Mouse (Mus musculus): Measurements from ENCODE around the gene Gpr3. TPM values are rescaled to one million over a fixed set of nuclear protein-coding genes. Genes with fewer than 3 reads are reported as not detected.

The Gpr3 gene
- polyA plus RNA-seq, 1 experiment from 2014 or later, result 0.24 TPM

DNA sequence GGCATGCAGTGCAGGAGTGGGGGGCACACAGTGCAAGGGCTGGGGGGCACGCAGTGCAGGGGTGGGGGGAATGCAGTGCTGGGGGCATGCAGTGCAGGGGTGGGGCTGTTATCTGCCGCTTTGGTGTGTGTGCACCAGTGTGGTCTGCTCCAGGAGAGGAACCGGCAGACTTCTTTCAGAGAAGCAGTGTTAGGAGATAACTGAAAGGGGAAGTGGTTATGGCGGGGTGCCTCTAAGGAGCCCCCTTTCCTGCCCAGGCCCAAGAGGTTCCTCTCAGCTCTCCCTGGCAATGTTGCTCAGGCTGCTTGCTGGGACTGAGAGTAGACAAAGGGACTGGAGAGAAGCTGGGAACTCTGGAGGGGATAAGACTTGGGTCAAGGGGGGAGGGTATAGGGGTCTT, 25.6 kb upstream of the Gpr3 start:
- peaks cover 14% of the 10 kb centered on the region for H3K4me1 ChIP-seq (ENCODE audit: control insufficient read depth, insufficient read depth, low read length)
- no peak for ATAC-seq
- no peak overlapping the region for H3K4me2 ChIP-seq (ENCODE audit: low read depth, low read length)
- H3K9me3 ChIP-seq (ENCODE audit: control insufficient read depth, low read length), result no peaks in the 10 kb centered on the region
- H3K27me3 ChIP-seq (replicated peaks; ENCODE audit: control insufficient read depth, insufficient read depth, low read length), result no peaks in the 10 kb centered on the region
- H3K4me3 ChIP-seq (ENCODE audit: low read length), result no peak overlapping the region
- 67% methylated on average over 4 of the region's 4 CpGs for WGBS
- H3K36me3 ChIP-seq (ENCODE audit: control insufficient read depth, insufficient read depth, low read length), result no peaks in the 10 kb centered on the region
- no peak overlapping the region for H3K27ac ChIP-seq (ENCODE audit: low read length)
- H3K9ac ChIP-seq (ENCODE audit: low read depth, low read length), result no peak overlapping the region

DNA sequence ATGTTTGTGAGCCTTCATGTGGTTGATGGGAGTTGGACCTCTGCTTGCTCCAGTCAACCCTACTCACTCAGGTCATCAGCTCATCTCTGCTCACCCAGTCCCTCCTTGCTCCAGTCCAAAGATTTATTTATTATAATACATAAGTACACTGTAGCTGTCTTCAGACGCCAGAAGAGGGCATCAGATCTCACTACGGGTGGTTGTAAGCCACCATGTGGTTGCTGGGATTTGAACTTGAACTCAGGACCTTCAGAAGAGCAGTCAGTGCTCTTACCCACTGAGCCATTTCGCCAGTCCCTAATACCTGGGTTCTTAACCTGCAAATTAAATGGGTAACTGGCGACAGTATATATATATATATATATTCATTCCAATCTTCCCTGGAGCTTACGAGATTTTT, 23.1 kb upstream of the Gpr3 start:
- H3K4me3 ChIP-seq (ENCODE audit: low read length), result no peak overlapping the region
- peaks cover 2% of the 10 kb centered on the region; the same call in 1 of the 2 replicates for H3K4me1 ChIP-seq (ENCODE audit: control insufficient read depth, insufficient read depth, low read length)
- no peak overlapping the region for H3K4me2 ChIP-seq (ENCODE audit: low read depth, low read length)
- no peak overlapping the region for H3K9ac ChIP-seq (ENCODE audit: low read depth, low read length)
- no peaks in the 10 kb centered on the region for H3K36me3 ChIP-seq (ENCODE audit: control insufficient read depth, insufficient read depth, low read length)
- 80% methylated on average over 5 of the region's 5 CpGs for WGBS
- H3K27me3 ChIP-seq (replicated peaks; ENCODE audit: control insufficient read depth, insufficient read depth, low read length), result no peaks in the 10 kb centered on the region
- no peak for ATAC-seq
- no peaks in the 10 kb centered on the region for H3K9me3 ChIP-seq (ENCODE audit: control insufficient read depth, low read length)
- H3K27ac ChIP-seq (ENCODE audit: low read length), result no peak overlapping the region

DNA sequence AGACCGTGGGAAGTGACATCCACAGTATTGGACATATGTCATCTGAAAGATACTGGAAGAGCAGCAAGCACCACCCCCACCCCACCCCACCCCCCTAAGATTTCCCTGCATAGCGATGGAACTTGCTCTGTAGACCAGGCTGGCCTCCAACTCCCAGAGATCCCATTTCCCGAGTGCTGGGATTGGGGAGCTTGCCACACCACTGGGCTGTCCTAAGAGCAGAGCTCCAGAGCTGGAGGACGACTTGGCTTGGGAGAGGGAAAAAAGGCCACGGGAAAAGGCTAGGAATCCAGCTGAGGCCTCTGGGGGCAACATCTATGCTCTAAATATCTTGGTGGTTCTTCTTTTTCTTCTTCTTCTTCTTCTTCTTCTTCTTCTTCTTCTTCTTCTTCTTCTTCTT, 22.4 kb upstream of the Gpr3 start:
- WGBS, result 56% methylated on average over 5 of the region's 5 CpGs
- H3K4me1 ChIP-seq (ENCODE audit: control insufficient read depth, insufficient read depth, low read length), result no peaks in the 10 kb centered on the region
- H3K9me3 ChIP-seq (ENCODE audit: control insufficient read depth, low read length), result no peaks in the 10 kb centered on the region
- H3K4me2 ChIP-seq (ENCODE audit: low read depth, low read length), result no peak overlapping the region
- H3K4me3 ChIP-seq (ENCODE audit: low read length), result no peak overlapping the region
- H3K27ac ChIP-seq (ENCODE audit: low read length), result no peak overlapping the region
- H3K9ac ChIP-seq (ENCODE audit: low read depth, low read length), result no peak overlapping the region
- no peak for ATAC-seq
- H3K36me3 ChIP-seq (ENCODE audit: control insufficient read depth, insufficient read depth, low read length), result no peaks in the 10 kb centered on the region
- H3K27me3 ChIP-seq (replicated peaks; ENCODE audit: control insufficient read depth, insufficient read depth, low read length), result no peaks in the 10 kb centered on the region

DNA sequence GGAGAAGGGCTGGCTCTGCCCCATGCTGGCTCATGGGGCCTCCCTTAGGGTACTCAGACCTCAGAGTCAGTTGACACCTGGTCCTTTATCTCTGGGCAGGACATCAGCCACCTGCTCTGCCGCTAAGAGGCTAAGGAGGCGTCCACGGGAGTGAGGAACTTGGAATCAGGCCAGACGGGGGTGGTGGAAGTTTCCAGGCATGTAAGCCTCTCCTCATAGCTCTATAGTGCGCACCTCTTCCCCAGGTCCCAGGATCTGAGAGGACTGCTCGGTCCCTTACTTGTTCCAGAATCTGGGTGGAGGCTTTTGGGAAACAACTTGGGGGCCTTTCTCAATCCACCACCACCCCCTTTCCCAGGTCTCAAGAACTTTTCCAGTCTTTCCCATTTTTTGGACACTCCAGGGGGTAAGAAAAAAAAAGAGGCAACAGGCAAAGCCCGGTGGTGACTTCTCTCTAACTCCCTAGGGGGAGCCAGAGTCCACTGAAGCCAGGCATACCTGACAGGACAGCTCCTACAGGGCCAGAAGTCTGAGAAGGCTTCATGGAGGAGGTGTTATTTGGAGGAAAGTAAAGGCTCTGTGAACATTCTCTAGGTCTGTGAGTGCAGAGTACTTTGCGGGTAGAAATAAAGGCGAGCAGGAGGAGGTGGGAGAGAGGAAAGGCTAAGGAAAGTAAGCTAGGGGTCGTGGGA, 21.1 kb upstream of the Gpr3 start:
- H3K4me2 ChIP-seq (ENCODE audit: low read depth, low read length), result no peak overlapping the region
- H3K36me3 ChIP-seq (ENCODE audit: control insufficient read depth, insufficient read depth, low read length), result no peaks in the 10 kb centered on the region
- 32% methylated on average over 10 of the region's 10 CpGs for WGBS
- no peak overlapping the region for H3K4me3 ChIP-seq (ENCODE audit: low read length)
- H3K27me3 ChIP-seq (replicated peaks; ENCODE audit: control insufficient read depth, insufficient read depth, low read length), result no peaks in the 10 kb centered on the region
- H3K9me3 ChIP-seq (ENCODE audit: control insufficient read depth, low read length), result no peaks in the 10 kb centered on the region
- no peak overlapping the region for H3K9ac ChIP-seq (ENCODE audit: low read depth, low read length)
- ATAC-seq, result peak; percentile 31; the same call in 1 of the 2 replicates
- H3K4me1 ChIP-seq (ENCODE audit: control insufficient read depth, insufficient read depth, low read length), result no peaks in the 10 kb centered on the region
- no peak overlapping the region for H3K27ac ChIP-seq (ENCODE audit: low read length)

DNA sequence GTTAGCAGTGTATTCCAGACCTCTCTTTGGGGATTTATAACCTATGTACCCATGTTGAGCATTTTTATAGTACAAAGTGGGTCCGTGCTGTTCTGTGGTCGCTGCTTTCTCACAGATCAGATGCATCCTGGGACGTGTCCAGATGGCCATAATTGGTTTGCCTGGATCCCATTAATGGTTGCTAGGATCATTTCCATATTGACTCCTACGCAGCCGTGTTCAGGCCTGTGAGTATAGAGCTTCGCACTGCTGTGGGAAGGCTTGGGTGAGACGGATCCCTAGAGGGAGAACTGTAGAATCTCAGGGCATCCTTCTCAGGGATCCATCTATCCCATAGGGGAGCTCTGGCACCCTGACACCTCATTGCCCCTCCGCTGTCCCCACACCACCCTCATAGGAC, 17.2 kb upstream of the Gpr3 start:
- Histone ChIP-seq H3K9me3 (ENCODE audit: control insufficient read depth, low read length) (no peaks in the 10 kb centered on the region), H3K4me1 (ENCODE audit: control insufficient read depth, insufficient read depth, low read length) (no peaks in the 10 kb centered on the region), H3K4me3 (ENCODE audit: low read length) (no peak overlapping the region), H3K9ac (ENCODE audit: low read depth, low read length) (no peak overlapping the region), H3K36me3 (ENCODE audit: control insufficient read depth, insufficient read depth, low read length) (no peaks in the 10 kb centered on the region), H3K27ac (ENCODE audit: low read length) (no peak overlapping the region), H3K4me2 (ENCODE audit: low read depth, low read length) (no peak overlapping the region), H3K27me3 (replicated peaks; ENCODE audit: control insufficient read depth, insufficient read depth, low read length) (no peaks in the 10 kb centered on the region)
- 66% methylated on average over 8 of the region's 8 CpGs for WGBS
- no peak for ATAC-seq

DNA sequence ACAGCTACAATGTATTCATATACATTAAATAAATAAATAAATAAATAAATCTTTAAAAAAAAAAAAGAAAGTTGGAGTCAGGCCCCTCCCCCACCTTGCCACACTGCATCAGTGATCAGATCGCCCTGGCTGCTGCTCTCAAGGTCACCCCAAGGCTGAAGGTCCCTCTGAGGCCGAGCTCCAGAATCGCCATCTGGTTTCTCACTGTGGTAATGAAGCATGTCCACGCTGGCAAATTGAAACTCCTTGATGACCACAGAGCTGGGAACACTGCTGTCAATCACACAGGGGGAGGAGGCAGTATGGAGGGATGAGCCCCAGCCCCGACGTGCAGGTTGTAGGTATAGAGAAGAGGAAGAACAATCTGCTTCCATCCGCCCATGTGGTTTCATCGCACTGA, 15.3 kb upstream of the Gpr3 start:
- H3K27ac ChIP-seq (ENCODE audit: low read length), result no peak overlapping the region
- no peak overlapping the region for H3K4me2 ChIP-seq (ENCODE audit: low read depth, low read length)
- no peaks in the 10 kb centered on the region for H3K36me3 ChIP-seq (ENCODE audit: control insufficient read depth, insufficient read depth, low read length)
- H3K9ac ChIP-seq (ENCODE audit: low read depth, low read length), result no peak overlapping the region
- 68% methylated on average over 8 of the region's 8 CpGs for WGBS
- no peaks in the 10 kb centered on the region for H3K27me3 ChIP-seq (replicated peaks; ENCODE audit: control insufficient read depth, insufficient read depth, low read length)
- H3K4me1 ChIP-seq (ENCODE audit: control insufficient read depth, insufficient read depth, low read length), result no peaks in the 10 kb centered on the region
- H3K4me3 ChIP-seq (ENCODE audit: low read length), result no peak overlapping the region
- no peaks in the 10 kb centered on the region for H3K9me3 ChIP-seq (ENCODE audit: control insufficient read depth, low read length)
- ATAC-seq, result no peak

DNA sequence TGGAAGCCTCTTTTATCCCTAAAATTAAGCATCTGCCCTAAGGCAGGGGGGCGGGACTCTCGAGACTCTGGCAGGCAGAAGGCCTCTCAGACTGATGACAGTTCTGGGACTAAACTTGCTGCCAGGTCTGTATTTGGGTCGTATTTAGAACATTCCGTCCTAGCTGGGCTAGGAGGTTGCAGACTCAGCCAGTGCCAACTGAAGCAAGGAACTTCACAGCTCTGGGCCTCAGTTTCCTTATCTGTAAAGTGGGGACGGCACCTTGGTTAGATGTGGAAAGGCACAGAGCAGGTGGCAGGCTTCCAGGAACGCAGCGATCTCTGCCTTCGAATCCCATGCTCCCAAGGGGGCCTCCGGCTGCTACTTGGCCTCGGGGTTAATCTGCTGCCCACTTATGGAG, 13.7 kb upstream of the Gpr3 start:
- ATAC-seq, result no peak
- Histone ChIP-seq H3K27me3 (replicated peaks; ENCODE audit: control insufficient read depth, insufficient read depth, low read length) (no peaks in the 10 kb centered on the region), H3K27ac (ENCODE audit: low read length) (no peak overlapping the region)

DNA sequence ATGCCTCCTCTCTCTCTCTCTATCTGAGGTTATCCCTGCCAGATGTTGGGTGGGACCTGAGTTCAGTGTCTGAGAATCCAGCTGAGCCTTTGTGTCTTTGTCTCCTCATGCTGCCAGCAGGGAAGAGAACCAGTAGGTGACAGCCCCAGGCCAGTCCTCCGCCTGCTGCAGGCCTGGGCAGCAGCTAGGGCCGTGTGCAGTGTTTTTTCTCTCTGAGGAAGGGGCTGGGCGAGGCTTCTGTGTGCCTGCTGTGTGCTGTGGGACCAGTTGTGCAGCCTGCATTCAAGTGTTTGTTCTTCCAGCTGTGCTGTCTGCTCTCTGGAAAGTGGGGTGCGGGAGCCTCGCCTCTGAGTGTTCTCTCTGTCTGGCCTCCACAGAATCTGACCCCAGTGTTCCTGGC, 11.5 kb upstream of the Gpr3 start:
- no peak overlapping the region for H3K4me3 ChIP-seq (ENCODE audit: low read length)
- no peaks in the 10 kb centered on the region for H3K9me3 ChIP-seq (ENCODE audit: control insufficient read depth, low read length)
- no peaks in the 10 kb centered on the region for H3K36me3 ChIP-seq (ENCODE audit: control insufficient read depth, insufficient read depth, low read length)
- H3K27ac ChIP-seq (ENCODE audit: low read length), result no peak overlapping the region
- no peak overlapping the region for H3K9ac ChIP-seq (ENCODE audit: low read depth, low read length)
- 48% methylated on average over 5 of the region's 5 CpGs for WGBS
- no peak for ATAC-seq
- 0 out of 2 replicates have a peak, but pooled peaks cover 4% of the 10 kb centered on the region for H3K27me3 ChIP-seq (replicated peaks; ENCODE audit: control insufficient read depth, insufficient read depth, low read length)
- no peak overlapping the region for H3K4me2 ChIP-seq (ENCODE audit: low read depth, low read length)
- H3K4me1 ChIP-seq (ENCODE audit: control insufficient read depth, insufficient read depth, low read length), result peaks cover 6% of the 10 kb centered on the region; the same call in 1 of the 2 replicates

More for the DNA sequence above, 13.7 kb upstream of the Gpr3 start:
- H3K36me3 ChIP-seq (ENCODE audit: control insufficient read depth, insufficient read depth, low read length), result no peaks in the 10 kb centered on the region
- H3K9me3 ChIP-seq (ENCODE audit: control insufficient read depth, low read length), result no peaks in the 10 kb centered on the region
- no peak overlapping the region for H3K4me2 ChIP-seq (ENCODE audit: low read depth, low read length)
- no peaks in the 10 kb centered on the region for H3K4me1 ChIP-seq (ENCODE audit: control insufficient read depth, insufficient read depth, low read length)
- no peak overlapping the region for H3K9ac ChIP-seq (ENCODE audit: low read depth, low read length)
- 71% methylated on average over 10 of the region's 10 CpGs for WGBS
- H3K4me3 ChIP-seq (ENCODE audit: low read length), result no peak overlapping the region

DNA sequence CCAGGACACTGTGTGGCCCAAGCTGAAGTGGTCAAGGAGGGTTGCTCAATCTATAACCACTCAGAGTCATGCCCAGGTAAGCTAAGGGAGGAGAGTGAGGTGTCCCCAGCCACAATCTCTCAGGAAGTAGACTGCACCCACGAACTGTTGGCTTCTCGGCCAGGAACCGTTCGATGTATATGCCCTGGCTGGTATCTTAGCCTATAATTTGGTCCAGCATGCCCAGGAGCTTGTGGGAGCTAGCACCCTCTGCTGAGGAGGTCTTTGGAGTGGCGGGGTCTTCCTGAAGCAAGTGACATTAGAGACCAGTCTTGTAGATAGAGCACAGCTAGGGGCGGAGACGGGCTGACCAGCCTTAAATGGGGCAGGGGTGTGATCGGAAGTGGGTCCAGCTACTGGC, 9.4 kb upstream of the Gpr3 start:
- Histone ChIP-seq H3K36me3 (ENCODE audit: control insufficient read depth, insufficient read depth, low read length) (no peaks in the 10 kb centered on the region), H3K27ac (ENCODE audit: low read length) (no peak overlapping the region), H3K9ac (ENCODE audit: low read depth, low read length) (no peak overlapping the region), H3K9me3 (ENCODE audit: control insufficient read depth, low read length) (no peaks in the 10 kb centered on the region), H3K27me3 (replicated peaks; ENCODE audit: control insufficient read depth, insufficient read depth, low read length) (0 out of 2 replicates have a peak, but pooled peaks cover 4% of the 10 kb centered on the region), H3K4me1 (ENCODE audit: control insufficient read depth, insufficient read depth, low read length) (peaks cover 6% of the 10 kb centered on the region; the same call in 1 of the 2 replicates), H3K4me3 (ENCODE audit: low read length) (no peak overlapping the region), H3K4me2 (ENCODE audit: low read depth, low read length) (no peak overlapping the region)
- 88% methylated on average over 8 of the region's 8 CpGs for WGBS
- no peak for ATAC-seq

DNA sequence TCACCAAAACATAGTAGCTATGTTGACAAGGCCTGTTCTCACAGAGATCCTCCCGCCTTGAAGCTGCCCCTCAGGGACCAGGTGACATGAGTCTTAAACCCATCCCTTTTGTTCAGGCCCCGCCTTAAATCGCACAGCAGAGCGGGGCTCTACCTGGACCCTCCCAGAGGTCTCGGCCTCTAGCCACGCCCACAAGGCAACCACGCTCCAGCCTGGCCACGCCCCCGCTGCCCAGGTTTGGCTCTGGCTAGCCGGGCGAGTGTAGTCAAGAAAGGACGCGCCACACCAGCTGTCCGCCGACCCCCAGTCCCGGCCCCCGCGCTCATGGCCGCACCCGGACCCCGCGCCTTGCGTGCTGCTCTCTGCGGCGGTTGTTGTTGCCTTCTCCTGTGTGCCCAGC, 8.3 kb upstream of the Gpr3 start:
- peaks cover 6% of the 10 kb centered on the region; the same call in 1 of the 2 replicates for H3K4me1 ChIP-seq (ENCODE audit: control insufficient read depth, insufficient read depth, low read length)
- 0 out of 2 replicates have a peak, but pooled peaks cover 4% of the 10 kb centered on the region for H3K27me3 ChIP-seq (replicated peaks; ENCODE audit: control insufficient read depth, insufficient read depth, low read length)
- peak overlapping the region; percentile 67 for H3K9ac ChIP-seq (ENCODE audit: low read depth, low read length)
- ATAC-seq, result peak; percentile 65; the same call in 1 of the 2 replicates
- no peak overlapping the region for H3K27ac ChIP-seq (ENCODE audit: low read length)
- 1% methylated on average over 25 of the region's 25 CpGs for WGBS
- peak overlapping the region; percentile 87 for H3K4me2 ChIP-seq (ENCODE audit: low read depth, low read length)
- H3K4me3 ChIP-seq (ENCODE audit: low read length), result peak overlapping the region; percentile 48
- H3K36me3 ChIP-seq (ENCODE audit: control insufficient read depth, insufficient read depth, low read length), result no peaks in the 10 kb centered on the region
- H3K9me3 ChIP-seq (ENCODE audit: control insufficient read depth, low read length), result no peaks in the 10 kb centered on the region

Measured in intestine, embryonic 16.5 days (tissue).